Mouse (Mus musculus) neural tube, embryonic 13.5 days (tissue): Measurements from ENCODE around the gene Upf2. TPM values are rescaled to one million over a fixed set of nuclear protein-coding genes. Genes with fewer than 3 reads are reported as not detected.
A peak's percentile ranks its signal among the peaks of the same experiment; 100 is the strongest.

Experiments used
- ATAC-seq: fragments of 200-750 bp; cut with Nextera tagmentation; 2 replicates; pipeline ENCODE4 v1.8.0; 2017; ENCODE audit warnings: low read depth, mild to moderate bottlenecking, moderate TSS enrichment, moderate library complexity
- H3K27ac ChIP-seq: fragments of 300-500 bp; sonication (generic); replicated peaks from 2 replicates; pipeline ENCODE4 v1.5.1; 2015; ENCODE audit warnings: moderate library complexity, mild to moderate bottlenecking, inconsistent platforms
- H3K27me3 ChIP-seq: fragments of 300-500 bp; sonication (generic); 2 replicates; pipeline ENCODE4 v1.6.1; 2015; ENCODE audit warnings: mild to moderate bottlenecking, inconsistent platforms
- H3K36me3 ChIP-seq: fragments of 300-500 bp; sonication (generic); 2 replicates; pipeline ENCODE4 v1.6.1; 2015; ENCODE audit warnings: mild to moderate bottlenecking, inconsistent platforms
- H3K4me1 ChIP-seq: fragments of 300-500 bp; sonication (generic); replicated peaks from 2 replicates; pipeline ENCODE4 v1.6.1; 2015; ENCODE audit warnings: inconsistent platforms
- H3K4me2 ChIP-seq: fragments of 300-500 bp; sonication (generic); 2 replicates; pipeline ENCODE4 v1.6.1; 2015; ENCODE audit warnings: inconsistent platforms, mild to moderate bottlenecking, moderate library complexity
- H3K4me3 ChIP-seq: fragments of 300-500 bp; sonication (generic); 2 replicates; pipeline ENCODE4 v1.5.1; 2015; ENCODE audit warnings: mild to moderate bottlenecking, inconsistent platforms
- H3K9ac ChIP-seq: fragments of 300-500 bp; sonication (generic); 2 replicates; pipeline ENCODE4 v1.6.1; 2015; ENCODE audit warnings: moderate library complexity, mild to moderate bottlenecking, inconsistent platforms
- H3K9me3 ChIP-seq: fragments of 300-500 bp; sonication (generic); 2 replicates; pipeline ENCODE4 v1.6.1; 2016; ENCODE audit warnings: inconsistent platforms
- WGBS: fragments of 180-500 bp; shearing (Covaris S2); methylation state at CpG from one replicate; pipeline ENCODE4 v1.1.7; 2015; 5-methylcytosine and 5-hydroxymethylcytosine counted together
- polyA plus RNA-seq: library from polyadenylated mRNA; unstranded; fragments of >200 nt; fragmentation: Nextera tagmentation; extraction: Ambion mirVana; gene quantifications from 2 replicates; pipeline ENCODE4 v1.2.1, GENCODE M21; 2015

The Upf2 gene
- polyA plus RNA-seq, 1 experiment from 2014 or later, result 8.0 TPM

- ATAC-seq, result peak; percentile 89
- Histone ChIP-seq H3K4me3 (peak overlapping the region; percentile 50), H3K4me2 (peak overlapping the region; percentile 86), H3K27ac (no peak overlapping the region), H3K27me3 (peaks cover 46% of the 10 kb centered on the region), H3K4me1 (peaks cover 15% of the 10 kb centered on the region), H3K9me3 (no peaks in the 10 kb centered on the region), H3K9ac (peak overlapping the region; percentile 74), H3K36me3 (no peaks in the 10 kb centered on the region)
- WGBS, result 8% methylated on average over 51 of the region's 51 CpGs
Measured at GRCm38 (mm10) chr2:6100027-6100749, 148.9 kb downstream of the Upf2 start.

- Histone ChIP-seq H3K9ac (peak overlapping the region; percentile 74), H3K4me1 (peaks cover 15% of the 10 kb centered on the region), H3K9me3 (no peaks in the 10 kb centered on the region), H3K36me3 (no peaks in the 10 kb centered on the region), H3K4me2 (peak overlapping the region; percentile 86), H3K27me3 (peaks cover 46% of the 10 kb centered on the region), H3K4me3 (peak overlapping the region; percentile 50), H3K27ac (no peak overlapping the region)
- 41% methylated on average over 20 of the region's 20 CpGs for WGBS
- peak; percentile 21; the same call in 1 of the 2 replicates for ATAC-seq
Measured at GRCm38 (mm10) chr2:6100755-6101154, 149.5 kb downstream of the Upf2 start.

- 83% methylated on average over 2 of the region's 2 CpGs for WGBS
- Histone ChIP-seq H3K27me3 (peaks cover 23% of the 10 kb centered on the region), H3K4me3 (no peak overlapping the region), H3K9me3 (no peaks in the 10 kb centered on the region), H3K9ac (no peak overlapping the region), H3K36me3 (no peaks in the 10 kb centered on the region), H3K4me1 (peaks cover 5% of the 10 kb centered on the region), H3K27ac (no peak overlapping the region), H3K4me2 (no peak overlapping the region)
- ATAC-seq, result no peak
Measured at GRCm38 (mm10) chr2:6105437-6105836, 154.2 kb downstream of the Upf2 start.

Other genes with a start within 250 kb of the Upf2 start
- gene Camk1d, start 237.0 kb upstream of the Upf2 start, polyA plus RNA-seq, result 4.0 and 4.6 TPM in 2 replicates
- 37.6 and 42.1 TPM in 2 replicates for gene Nudt5, start 106.5 kb upstream of the Upf2 start, polyA plus RNA-seq
- 284 and 308 TPM in 2 replicates for gene Cdc123, start 106.3 kb upstream of the Upf2 start, polyA plus RNA-seq
- gene Gm13199, start 88.5 kb upstream of the Upf2 start, polyA plus RNA-seq, result 0.85 and 0.95 TPM in 2 replicates
- gene Sec61a2, start 56.0 kb upstream of the Upf2 start, polyA plus RNA-seq, result 106 and 111 TPM in 2 replicates
- 6.3 and 6.4 TPM in 2 replicates for gene Dhtkd1, start 8.7 kb upstream of the Upf2 start, polyA plus RNA-seq
- gene Proser2, start 178.7 kb downstream of the Upf2 start, polyA plus RNA-seq, result 4.7 and 5.6 TPM in 2 replicates